Mouse (Mus musculus) G1E (cell line): ENCODE measurements around the gene Zfp442. TPM values are rescaled to one million over a fixed set of nuclear protein-coding genes. Genes with fewer than 3 reads are reported as not detected.
"Not testable (repeated sequence)": the region's sequence is repeated elsewhere in the genome, so short reads cannot be mapped to it uniquely, and the experiment has no call there.

Experiments
- ATAC-seq: 2 replicates; pipeline ENCODE4 v1.8.0; 2016; ENCODE audit warnings: mild to moderate bottlenecking; ENCODE audit not compliant: insufficient number of reproducible peaks, poor library complexity, low FRiP score, severe bottlenecking; ENCODE audit errors: extremely low read depth
- DNase-seq: peaks from one replicate; pipeline ENCODE4 v3.0.0; 2012; ENCODE audit warnings: low spot score
- H3K27me3 ChIP-seq: 2 replicates; pipeline ENCODE4 v1.6.1; 2012; ENCODE audit warnings: mild to moderate bottlenecking, low read length, inconsistent platforms; ENCODE audit not compliant: insufficient read depth
- H3K36me3 ChIP-seq: replicated peaks from 2 replicates; pipeline ENCODE3; 2012; ENCODE audit warnings: mild to moderate bottlenecking, inconsistent platforms
- H3K4me1 ChIP-seq: 2 replicates; pipeline ENCODE4 v1.6.1; 2012; ENCODE audit warnings: low read depth, low read length, inconsistent platforms, mixed read lengths; ENCODE audit not compliant: insufficient read depth
- H3K4me3 ChIP-seq: 2 replicates; pipeline ENCODE4 v1.5.1; 2012; ENCODE audit warnings: low read depth, mild to moderate bottlenecking, inconsistent platforms, low read length, moderate library complexity, mixed read lengths
- H3K9me3 ChIP-seq: replicated peaks from 2 replicates; pipeline ENCODE4 v1.6.1; 2012; ENCODE audit warnings: inconsistent platforms
- CTCF ChIP-seq: IDR thresholded peaks from 2 replicates; pipeline ENCODE4 v1.5.1; 2012; ENCODE audit warnings: low read depth, low read length, inconsistent platforms, mixed read lengths
- GATA1 ChIP-seq: IDR thresholded peaks from 2 replicates; pipeline ENCODE4 v1.6.1; 2012; ENCODE audit warnings: borderline replicate concordance, low read length, inconsistent platforms, mixed read lengths
- GATA2 ChIP-seq: IDR thresholded peaks from 2 replicates; pipeline ENCODE4 v1.6.1; 2012; ENCODE audit warnings: low read depth, low read length, inconsistent platforms, borderline replicate concordance
- POLR2AphosphoS5 ChIP-seq: IDR thresholded peaks from 2 replicates; pipeline ENCODE4 v1.6.1; 2012; ENCODE audit warnings: low read depth, low read length, inconsistent platforms; ENCODE audit not compliant: insufficient replicate concordance
- TAL1 ChIP-seq: conservative IDR thresholded peaks from 2 replicates; pipeline ENCODE4 v1.6.1; 2012; ENCODE audit warnings: low read depth, low read length, inconsistent platforms, mixed read lengths
- polyA plus RNA-seq: library from polyadenylated mRNA; stranded (reverse); fragments of >175 nt; gene quantifications from 2 replicates; pipeline ENCODE4 v1.2.3, GENCODE M21; 2012
- total RNA-seq, 2 experiments: library from RNA; stranded (forward) in 1 of 2; stranded (reverse) in 1 of 2; fragments of 200-1000 nt in 1 of 2; fragments of >200 nt in 1 of 2; fragmentation: Nextera tagmentation in 1 of 2; gene quantifications; 2 replicates each; pipeline ENCODE4 v1.2.3; 2014 to 2017

Zfp442 gene
- total RNA-seq (2014; fragmentation: Nextera tagmentation) (0.60 and 0.78 TPM in 2 replicates), total RNA-seq (2017) (0.22 and 0.29 TPM in 2 replicates), polyA plus RNA-seq (not detected in 2 replicates)

- not testable (repeated sequence) for ATAC-seq, H3K9me3 ChIP-seq, DNase-seq, H3K4me1 ChIP-seq, H3K4me3 ChIP-seq, H3K27me3 ChIP-seq, H3K36me3 ChIP-seq
Observed at GRCm38 (mm10) chr2:150451180-150451919, at the start of gene Zfp442. TSS of gene Zfp442 (minus strand) at chr2:150451486.

- not testable (repeated sequence) for H3K4me3 ChIP-seq, DNase-seq, H3K4me1 ChIP-seq, H3K36me3 ChIP-seq, H3K9me3 ChIP-seq, ATAC-seq, H3K27me3 ChIP-seq
Observed at GRCm38 (mm10) chr2:150500124-150500973, 49.1 kb upstream of the Zfp442 start.

DNA sequence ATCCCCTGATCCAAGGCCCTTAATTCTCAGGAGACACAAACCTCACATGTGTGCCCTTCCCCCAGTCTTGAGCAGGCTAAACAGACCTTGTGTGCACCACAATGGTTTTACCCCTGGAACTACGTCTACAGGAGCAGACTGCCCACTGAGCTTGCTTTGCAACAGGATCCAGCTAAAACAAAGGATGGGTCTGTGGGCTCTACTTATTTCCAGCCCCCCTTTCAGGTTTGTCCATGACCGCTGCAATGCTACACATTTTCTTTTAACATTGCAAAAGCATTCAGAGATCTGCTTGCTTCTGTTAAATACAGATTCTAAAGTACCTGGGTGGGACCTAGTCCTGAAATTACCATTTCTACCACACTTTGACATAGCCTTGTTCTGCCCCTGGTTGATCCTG, 41.7 kb upstream of the Zfp442 start:
- TF ChIP-seq CTCF = no peak
- no peak for TF ChIP-seq GATA2
- TF ChIP-seq POLR2AphosphoS5 = no peak
- TF ChIP-seq TAL1 = no peak
- TF ChIP-seq GATA1 = no peak
- no peaks in the 10 kb centered on the region for H3K9me3 ChIP-seq
- H3K4me1 ChIP-seq = no peaks in the 10 kb centered on the region
- H3K27me3 ChIP-seq = no peaks in the 10 kb centered on the region
- DNase-seq (no peak), ATAC-seq (no peak)
- no peak overlapping the region for H3K4me3 ChIP-seq
- no peaks in the 10 kb centered on the region for H3K36me3 ChIP-seq

GRCm38 (mm10) chr2:150484939-150485778, 33.9 kb upstream of the Zfp442 start, which contains the start of gene Zfp345:
TSS of gene Zfp345 (minus strand) at chr2:150485091.
- H3K4me1 ChIP-seq, H3K9me3 ChIP-seq, H3K27me3 ChIP-seq, DNase-seq, H3K36me3 ChIP-seq: not testable (repeated sequence)
- H3K4me3 ChIP-seq = peak within 1 kb of the TSS; percentile 66
- ATAC-seq = peak; percentile 99

DNA sequence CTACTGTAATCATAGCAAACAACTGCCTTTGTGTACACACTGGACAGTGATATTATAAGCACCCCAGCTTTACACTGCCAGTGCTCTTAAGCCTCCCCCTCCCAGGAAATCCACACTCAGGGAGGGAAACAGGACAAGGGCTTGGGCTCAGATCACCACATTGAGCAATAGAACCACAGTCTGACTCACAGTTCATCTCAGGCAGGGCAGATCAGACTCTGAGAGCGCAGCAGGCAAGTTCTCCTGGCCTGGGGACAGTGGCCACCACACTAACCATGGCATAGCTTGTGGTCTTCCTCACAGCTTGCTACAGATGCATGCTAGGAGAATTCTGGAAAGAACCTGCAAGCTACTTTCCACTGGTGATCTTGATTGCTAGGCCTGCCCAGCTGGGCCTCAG, 12.2 kb downstream of the Zfp442 start:
- H3K9me3 ChIP-seq, H3K36me3 ChIP-seq, H3K4me3 ChIP-seq, H3K4me1 ChIP-seq, H3K27me3 ChIP-seq, DNase-seq, ATAC-seq: not testable (repeated sequence)

DNA sequence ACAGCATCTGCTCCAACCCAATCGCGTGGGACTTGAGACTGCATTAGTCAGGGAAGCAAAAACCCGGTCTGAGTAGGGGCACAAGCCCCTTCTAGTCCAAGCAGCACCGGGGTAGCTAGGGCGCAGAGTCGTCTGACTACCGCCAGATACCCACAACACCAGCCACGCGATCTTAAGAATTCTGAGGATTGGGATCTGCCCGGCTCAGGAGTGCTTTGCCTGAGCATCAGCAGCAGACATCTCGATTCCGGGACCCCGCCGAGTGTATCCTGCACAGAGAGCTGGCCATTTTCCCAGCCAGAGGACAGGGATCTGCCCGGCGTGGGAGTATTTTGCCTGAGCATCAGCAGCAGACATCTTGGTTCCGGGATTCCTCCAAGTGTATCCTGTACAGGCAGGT, 39.1 kb downstream of the Zfp442 start:
- H3K4me1 ChIP-seq, ATAC-seq, H3K9me3 ChIP-seq, DNase-seq, H3K27me3 ChIP-seq, H3K4me3 ChIP-seq, H3K36me3 ChIP-seq: not testable (repeated sequence)

DNA sequence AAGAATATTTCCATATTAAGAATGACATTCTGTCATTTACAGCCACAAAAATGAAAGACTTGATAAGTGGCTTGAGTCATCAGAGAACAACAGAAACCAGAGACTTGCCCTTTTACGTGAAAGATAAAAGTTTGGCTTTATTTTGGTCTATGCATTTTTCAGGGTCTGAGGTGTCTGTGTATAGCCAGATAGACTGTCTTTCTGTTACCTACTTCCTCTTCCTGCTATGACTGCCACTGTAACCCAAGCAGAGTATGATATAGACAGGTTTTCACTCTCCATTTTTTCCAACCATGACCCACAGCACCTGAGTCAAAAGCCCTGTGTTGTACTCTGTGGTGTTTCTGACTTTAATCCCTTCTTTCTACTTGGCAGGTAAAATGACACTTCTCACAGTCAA, 61.1 kb downstream of the Zfp442 start:
- H3K27me3 ChIP-seq = no peaks in the 10 kb centered on the region
- H3K4me3 ChIP-seq = no peak overlapping the region
- ATAC-seq (no peak), DNase-seq (no peak)
- H3K36me3 ChIP-seq = no peaks in the 10 kb centered on the region
- H3K4me1 ChIP-seq = no peaks in the 10 kb centered on the region
- no peak for TF ChIP-seq GATA1
- no peak for TF ChIP-seq TAL1
- TF ChIP-seq GATA2 = no peak
- no peak for TF ChIP-seq POLR2AphosphoS5
- no peak for TF ChIP-seq CTCF
- no peaks in the 10 kb centered on the region for H3K9me3 ChIP-seq

- H3K4me1 ChIP-seq, DNase-seq, H3K36me3 ChIP-seq, H3K4me3 ChIP-seq, H3K9me3 ChIP-seq, ATAC-seq, H3K27me3 ChIP-seq: not testable (repeated sequence)
Observed at GRCm38 (mm10) chr2:150385553-150386106, 65.7 kb downstream of the Zfp442 start.
